Mouse (Mus musculus): ENCODE measurements around the gene Tenm4.
"Not testable (repeated sequence)": the region's sequence is repeated elsewhere in the genome, so short reads cannot be mapped to it uniquely, and the experiment has no call there.

Tenm4 gene

GRCm38 (mm10) chr7:96915452-96916105 is 744.5 kb downstream of the Tenm4 start:
- peak; percentile 88 for DNase-seq

DNA sequence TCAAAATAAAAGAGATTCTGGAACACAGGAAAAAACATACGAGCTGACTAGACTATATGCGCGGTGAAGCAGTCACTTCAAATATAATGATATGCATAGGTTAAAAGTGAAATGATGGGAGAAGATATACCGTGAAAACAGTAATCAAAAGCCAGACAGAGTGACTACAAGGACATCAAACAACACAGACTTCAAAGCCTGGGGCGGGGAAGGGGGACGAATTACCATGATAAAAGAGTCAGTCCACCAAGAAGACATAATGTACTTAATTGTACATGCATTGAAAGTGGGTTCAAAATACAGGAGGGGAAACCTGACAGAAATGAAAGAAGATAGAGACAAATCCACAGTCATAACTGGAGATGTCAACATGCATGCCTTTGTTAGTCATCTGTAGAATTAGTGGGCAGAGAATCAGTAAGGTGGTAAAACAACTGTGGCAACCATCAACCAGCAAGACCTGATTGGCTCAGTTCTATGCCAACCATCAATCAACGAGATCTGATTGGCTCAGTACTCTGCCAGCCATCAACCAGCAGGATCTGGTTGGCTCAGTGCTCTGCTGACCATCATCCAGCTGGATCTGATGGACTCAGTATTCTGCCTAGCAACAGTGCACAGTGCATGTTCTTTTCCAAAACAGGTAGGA is 749.5 kb downstream of the Tenm4 start:
- DNase-seq: no peak

DNA sequence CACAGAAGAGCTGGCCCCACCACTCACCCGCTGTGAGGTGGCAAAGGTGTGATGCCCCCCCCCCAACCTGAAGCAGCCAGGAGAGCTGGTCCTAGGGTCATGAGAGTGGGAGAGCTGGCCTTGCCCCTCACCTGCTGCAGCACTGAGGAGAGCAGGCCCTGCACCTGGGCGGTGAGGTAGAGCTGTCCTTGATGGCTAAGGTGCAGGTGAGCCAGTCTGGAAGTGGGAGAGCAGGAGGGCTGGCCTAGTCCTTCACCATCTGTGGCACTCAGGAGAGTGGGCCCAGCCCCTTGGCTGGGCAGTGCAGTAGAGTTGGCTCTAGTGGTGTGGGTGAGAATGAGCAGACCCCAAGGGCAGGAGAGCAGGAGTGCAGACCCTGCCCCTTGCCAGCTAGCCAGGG is 751.9 kb downstream of the Tenm4 start:
- no peak for DNase-seq

GRCm38 (mm10) chr7:96943715-96944377 is 772.8 kb downstream of the Tenm4 start:
- DNase-seq: no peak

DNA sequence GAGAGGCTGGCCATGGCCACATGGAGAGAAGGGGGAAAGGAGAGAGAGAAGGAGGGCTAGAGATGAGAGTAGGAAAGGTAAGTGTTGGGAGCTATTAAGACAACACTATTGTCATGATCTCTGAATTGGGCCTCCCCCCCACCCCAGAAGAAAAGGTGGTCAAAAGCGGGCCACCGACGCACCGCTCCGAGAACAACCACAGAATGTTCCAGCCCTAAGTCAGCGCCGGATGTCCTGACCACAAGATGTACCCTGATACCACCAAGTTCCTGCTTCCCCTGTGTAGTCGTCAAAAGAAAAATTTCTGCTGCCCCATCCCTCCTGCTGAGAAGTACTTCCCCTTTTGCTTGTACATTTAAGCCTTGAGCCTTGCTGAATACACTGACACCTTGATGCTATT is 775.5 kb downstream of the Tenm4 start:
- DNase-seq: not testable (repeated sequence)

GRCm38 (mm10) chr7:96951281-96952051 is 780.4 kb downstream of the Tenm4 start, which contains the start of gene Nars2:
Nars2 (plus strand) TSS chr7:96951505.
- DNase-seq: peak; percentile 97

GRCm38 (mm10) chr7:96952094-96952493 is 781.0 kb downstream of the Tenm4 start:
- DNase-seq: no peak

DNA sequence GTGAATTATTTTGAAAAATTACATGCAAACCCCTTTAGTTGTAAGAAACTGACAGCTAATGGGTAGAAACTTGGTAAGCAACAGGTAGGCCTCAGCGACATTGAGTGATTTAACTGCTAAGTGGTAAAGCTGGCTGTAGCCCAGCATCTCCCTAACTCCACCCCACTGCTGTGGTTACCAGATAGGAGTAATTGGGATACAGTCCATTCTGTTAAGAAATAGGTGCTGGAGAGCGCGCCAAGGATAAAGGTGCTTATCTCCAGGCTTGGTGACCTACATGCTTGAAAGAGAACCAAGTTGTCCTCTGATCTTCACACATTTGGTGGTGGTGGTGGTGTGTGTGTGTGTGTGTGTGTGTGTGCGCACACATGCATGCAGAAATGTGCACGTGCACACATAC is 788.1 kb downstream of the Tenm4 start:
- DNase-seq: no peak

Data from embryo, embryonic 11 days (tissue).